Mouse (Mus musculus) neural tube, embryonic 15.5 days (tissue): ENCODE results near the gene Papolb. TPM values are rescaled to one million over a fixed set of nuclear protein-coding genes. Genes with fewer than 3 reads are reported as not detected.

Experiments
- ATAC-seq: fragments of 200-750 bp; cut with Nextera tagmentation; 2 replicates; pipeline ENCODE4 v1.8.0; 2017; ENCODE audit warnings: mild to moderate bottlenecking, moderate TSS enrichment, moderate library complexity; ENCODE audit not compliant: low FRiP score
- H3K27ac ChIP-seq: fragments of 300-500 bp; sonication (generic); replicated peaks from 2 replicates; pipeline ENCODE4 v1.5.1; 2015; ENCODE audit warnings: mild to moderate bottlenecking, inconsistent platforms
- H3K27me3 ChIP-seq: fragments of 300-500 bp; sonication (generic); replicated peaks from 2 replicates; pipeline ENCODE4 v1.6.1; 2015; ENCODE audit warnings: inconsistent platforms
- H3K36me3 ChIP-seq: fragments of 300-500 bp; sonication (generic); 2 replicates; pipeline ENCODE4 v1.6.1; 2015; ENCODE audit warnings: inconsistent platforms
- H3K4me1 ChIP-seq: fragments of 300-500 bp; sonication (generic); 2 replicates; pipeline ENCODE4 v1.6.1; 2015; ENCODE audit warnings: inconsistent platforms
- H3K4me2 ChIP-seq: fragments of 300-500 bp; sonication (generic); 2 replicates; pipeline ENCODE4 v1.6.1; 2015; ENCODE audit warnings: inconsistent platforms, mild to moderate bottlenecking, moderate library complexity
- H3K4me3 ChIP-seq: fragments of 300-500 bp; sonication (generic); replicated peaks from 2 replicates; pipeline ENCODE4 v1.5.1; 2015; ENCODE audit warnings: mild to moderate bottlenecking, inconsistent platforms
- H3K9ac ChIP-seq: fragments of 300-500 bp; sonication (generic); replicated peaks from 2 replicates; pipeline ENCODE4 v1.6.1; 2015; ENCODE audit warnings: mild to moderate bottlenecking, inconsistent platforms
- H3K9me3 ChIP-seq: fragments of 300-500 bp; sonication (generic); replicated peaks from 2 replicates; pipeline ENCODE4 v1.6.1; 2016; ENCODE audit warnings: inconsistent platforms
- WGBS: fragments of 180-500 bp; shearing (Covaris S2); methylation state at CpG from one replicate; pipeline ENCODE4 v1.1.7; 2015; ENCODE audit warnings: mixed read lengths; 5-methylcytosine and 5-hydroxymethylcytosine counted together
- polyA plus RNA-seq: library from polyadenylated mRNA; unstranded; fragments of >200 nt; fragmentation: Nextera tagmentation; extraction: Ambion mirVana; gene quantifications from 2 replicates; pipeline ENCODE4 v1.2.1, GENCODE M21; 2015

The Papolb gene
- polyA plus RNA-seq, 1 experiment from 2014 or later, result 0.15 TPM

GRCm38 (mm10) chr5:142512112-142512511 lies 17.8 kb downstream of the Papolb start:
- 91% methylated on average over 4 of the region's 4 CpGs for WGBS
- Histone ChIP-seq H3K4me1 (peaks cover 37% of the 10 kb centered on the region), H3K4me2 (no peak overlapping the region), H3K9ac (no peak overlapping the region), H3K9me3 (no peaks in the 10 kb centered on the region), H3K4me3 (no peak overlapping the region), H3K36me3 (no peaks in the 10 kb centered on the region), H3K27ac (no peak overlapping the region), H3K27me3 (no peaks in the 10 kb centered on the region)
- ATAC-seq, result no peak

- no peaks in the 10 kb centered on the region for H3K9me3 ChIP-seq
- H3K36me3 ChIP-seq, result peaks cover 6% of the 10 kb centered on the region; the same call in 1 of the 2 replicates
- peak overlapping the region; percentile 59 for H3K4me2 ChIP-seq
- peak overlapping the region; percentile 35; the same call in 1 of the 2 replicates for H3K4me3 ChIP-seq
- H3K27me3 ChIP-seq, result no peaks in the 10 kb centered on the region
- H3K9ac ChIP-seq, result 0 out of 2 replicates have a peak overlapping the region, but pooled peaks have one; percentile 57
- H3K4me1 ChIP-seq, result peaks cover 33% of the 10 kb centered on the region
- ATAC-seq, result peak; percentile 28; the same call in 1 of the 2 replicates
- peak overlapping the region; percentile 89 for H3K27ac ChIP-seq
- 50% methylated on average over 7 of the region's 7 CpGs for WGBS
These were observed 19.8 kb downstream of the Papolb start for GRCm38 (mm10) chr5:142510061-142510414.

- H3K27me3 ChIP-seq, result no peaks in the 10 kb centered on the region
- H3K9me3 ChIP-seq, result no peaks in the 10 kb centered on the region
- H3K4me2 ChIP-seq, result peak overlapping the region; percentile 59
- peaks cover 6% of the 10 kb centered on the region; the same call in 1 of the 2 replicates for H3K36me3 ChIP-seq
- H3K4me1 ChIP-seq, result peaks cover 33% of the 10 kb centered on the region
- H3K9ac ChIP-seq, result peak overlapping the region; percentile 57
- H3K4me3 ChIP-seq, result peak overlapping the region; percentile 35
- ATAC-seq, result peak; percentile 75
- H3K27ac ChIP-seq, result peak overlapping the region; percentile 89
- WGBS, result 12% methylated on average over 15 of the region's 15 CpGs
These were observed 20.5 kb downstream of the Papolb start for GRCm38 (mm10) chr5:142509141-142510060.

- no peak overlapping the region for H3K4me2 ChIP-seq
- H3K36me3 ChIP-seq, result peaks cover 10% of the 10 kb centered on the region; the same call in 1 of the 2 replicates
- H3K9ac ChIP-seq, result no peak overlapping the region
- no peak for ATAC-seq
- H3K27me3 ChIP-seq, result no peaks in the 10 kb centered on the region
- peaks cover 37% of the 10 kb centered on the region for H3K4me1 ChIP-seq
- H3K9me3 ChIP-seq, result no peaks in the 10 kb centered on the region
- no peak overlapping the region for H3K4me3 ChIP-seq
- no peak overlapping the region for H3K27ac ChIP-seq
- 88% methylated on average over 3 of the region's 3 CpGs for WGBS
These were observed 24.0 kb downstream of the Papolb start for GRCm38 (mm10) chr5:142505695-142506423.

GRCm38 (mm10) chr5:142504175-142504574 lies 25.7 kb downstream of the Papolb start:
- H3K9me3 ChIP-seq, result no peaks in the 10 kb centered on the region
- H3K27ac ChIP-seq, result no peak overlapping the region
- no peak overlapping the region for H3K4me3 ChIP-seq
- 82% methylated on average over 3 of the region's 3 CpGs for WGBS
- no peak for ATAC-seq
- H3K36me3 ChIP-seq, result peaks cover 10% of the 10 kb centered on the region; the same call in 1 of the 2 replicates
- no peak overlapping the region for H3K9ac ChIP-seq
- peaks cover 27% of the 10 kb centered on the region for H3K4me1 ChIP-seq
- no peaks in the 10 kb centered on the region for H3K27me3 ChIP-seq
- H3K4me2 ChIP-seq, result no peak overlapping the region

- H3K36me3 ChIP-seq, result peaks cover 16% of the 10 kb centered on the region; the same call in 1 of the 2 replicates
- no peak overlapping the region for H3K4me3 ChIP-seq
- no peak overlapping the region for H3K9ac ChIP-seq
- H3K4me1 ChIP-seq, result peaks cover 10% of the 10 kb centered on the region; the same call in 1 of the 2 replicates
- H3K9me3 ChIP-seq, result no peaks in the 10 kb centered on the region
- no peaks in the 10 kb centered on the region for H3K27me3 ChIP-seq
- 4% methylated on average over 3 of the region's 3 CpGs for WGBS
- peak; percentile 88 for ATAC-seq
- H3K4me2 ChIP-seq, result no peak overlapping the region
- no peak overlapping the region for H3K27ac ChIP-seq
These were observed 27.5 kb downstream of the Papolb start for GRCm38 (mm10) chr5:142502414-142502813.

GRCm38 (mm10) chr5:142500918-142501317 lies 29.0 kb downstream of the Papolb start:
- Histone ChIP-seq H3K9me3 (no peaks in the 10 kb centered on the region), H3K36me3 (peaks cover 11% of the 10 kb centered on the region; the same call in 1 of the 2 replicates), H3K4me3 (no peak overlapping the region), H3K9ac (no peak overlapping the region), H3K4me1 (peaks cover 6% of the 10 kb centered on the region; the same call in 1 of the 2 replicates), H3K27ac (no peak overlapping the region), H3K4me2 (no peak overlapping the region), H3K27me3 (no peaks in the 10 kb centered on the region)
- 78% methylated on average over 10 of the region's 10 CpGs for WGBS
- no peak for ATAC-seq

- Histone ChIP-seq H3K4me1 (peaks cover 8% of the 10 kb centered on the region; the same call in 1 of the 2 replicates), H3K4me3 (no peak overlapping the region), H3K9ac (no peak overlapping the region), H3K27ac (no peak overlapping the region), H3K36me3 (peaks cover 17% of the 10 kb centered on the region), H3K27me3 (no peaks in the 10 kb centered on the region), H3K4me2 (no peak overlapping the region), H3K9me3 (no peaks in the 10 kb centered on the region)
- ATAC-seq, result no peak
- 44% methylated on average over 3 of the region's 3 CpGs for WGBS
These were observed 30.9 kb downstream of the Papolb start for GRCm38 (mm10) chr5:142498964-142499363.

GRCm38 (mm10) chr5:142495321-142496096 lies 34.4 kb downstream of the Papolb start:
- Histone ChIP-seq H3K4me3 (no peak overlapping the region), H3K27ac (no peak overlapping the region), H3K4me1 (0 out of 2 replicates have a peak, but pooled peaks cover 2% of the 10 kb centered on the region), H3K9ac (no peak overlapping the region), H3K9me3 (no peaks in the 10 kb centered on the region), H3K27me3 (no peaks in the 10 kb centered on the region), H3K4me2 (no peak overlapping the region), H3K36me3 (peaks cover 15% of the 10 kb centered on the region)
- WGBS, result 55% methylated on average over 14 of the region's 14 CpGs
- ATAC-seq, result no peak

GRCm38 (mm10) chr5:142493307-142493706 lies 36.6 kb downstream of the Papolb start:
- Histone ChIP-seq H3K36me3 (peaks cover 15% of the 10 kb centered on the region), H3K9ac (no peak overlapping the region), H3K4me2 (no peak overlapping the region), H3K27ac (no peak overlapping the region), H3K4me3 (no peak overlapping the region), H3K4me1 (0 out of 2 replicates have a peak, but pooled peaks cover 2% of the 10 kb centered on the region), H3K9me3 (no peaks in the 10 kb centered on the region), H3K27me3 (no peaks in the 10 kb centered on the region)
- no peak for ATAC-seq
- WGBS, result 92% methylated on average over 3 of the region's 3 CpGs
